Mouse (Mus musculus) c-Kit-negative CD71-positive TER-119-positive erythroid progenitor cells, embryonic 14.5 days (primary cell): ENCODE data around the gene Brap.
"Not testable (repeated sequence)": the region's sequence is repeated elsewhere in the genome, so short reads cannot be mapped to it uniquely, and the experiment has no call there.

ENCODE experiments used
- DNase-seq: peaks from one replicate; pipeline ENCODE4 v3.0.0-alpha.2; 2013; ENCODE audit warnings: low read depth, low spot score

The Brap gene

GRCm38 (mm10) chr5:121668411-121668810, 8.0 kb downstream of the Brap start:
- DNase-seq: no peak

- DNase-seq: peak; percentile 24
Measured at GRCm38 (mm10) chr5:121670412-121670811, 10.0 kb downstream of the Brap start.

GRCm38 (mm10) chr5:121682250-121682649, 21.9 kb downstream of the Brap start:
- DNase-seq: no peak

GRCm38 (mm10) chr5:121685495-121685894, 25.1 kb downstream of the Brap start:
- DNase-seq: no peak

- DNase-seq: no peak
Measured at GRCm38 (mm10) chr5:121686113-121686898, 25.9 kb downstream of the Brap start.

- no peak for DNase-seq
Measured at GRCm38 (mm10) chr5:121690482-121691211, 30.3 kb downstream of the Brap start.

GRCm38 (mm10) chr5:121691436-121691835, 31.1 kb downstream of the Brap start:
- not testable (repeated sequence) for DNase-seq

- DNase-seq: no peak
Measured at GRCm38 (mm10) chr5:121692897-121693296, 32.5 kb downstream of the Brap start.

- DNase-seq: no peak
Measured at GRCm38 (mm10) chr5:121696761-121697160, 36.4 kb downstream of the Brap start.

GRCm38 (mm10) chr5:121699891-121700290, 39.5 kb downstream of the Brap start:
- no peak for DNase-seq

GRCm38 (mm10) chr5:121700496-121700895, 40.1 kb downstream of the Brap start:
- no peak for DNase-seq

GRCm38 (mm10) chr5:121701111-121701769, 40.9 kb downstream of the Brap start:
- peak; percentile 70 for DNase-seq

- DNase-seq: no peak
Measured at GRCm38 (mm10) chr5:121703341-121703740, 43.0 kb downstream of the Brap start.

GRCm38 (mm10) chr5:121704512-121705248, 44.3 kb downstream of the Brap start:
- DNase-seq: no peak

- no peak for DNase-seq
Measured at GRCm38 (mm10) chr5:121710402-121710801, 50.0 kb downstream of the Brap start.

- DNase-seq: peak; percentile 26
Measured at GRCm38 (mm10) chr5:121710851-121711173, 50.4 kb downstream of the Brap start.

GRCm38 (mm10) chr5:121711174-121711927, 51.0 kb downstream of the Brap start, which contains the start of gene Atxn2:
Atxn2 (plus strand) TSS chr5:121711337.
- peak; percentile 58 for DNase-seq

GRCm38 (mm10) chr5:121711928-121712231, 51.5 kb downstream of the Brap start:
- DNase-seq: no peak

GRCm38 (mm10) chr5:121712232-121712933, 52.0 kb downstream of the Brap start:
- no peak for DNase-seq

- DNase-seq: no peak
Measured at GRCm38 (mm10) chr5:121712934-121713538, 52.7 kb downstream of the Brap start.
